Mouse (Mus musculus) embryonic fibroblast, embryonic 13.5 days (primary cell): ENCODE measurements around the gene B3gnt5. TPM values are rescaled to one million over a fixed set of nuclear protein-coding genes. Genes with fewer than 3 reads are reported as not detected.
A peak's percentile ranks its signal among the peaks of the same experiment; 100 is the strongest.
"Not testable (repeated sequence)": the region's sequence is repeated elsewhere in the genome, so short reads cannot be mapped to it uniquely, and the experiment has no call there.

Source experiments
- H3K27ac ChIP-seq: 2 replicates; pipeline ENCODE4 v1.5.1; 2012; ENCODE audit warnings: low read length, control low read depth, inconsistent platforms; ENCODE audit not compliant: insufficient read depth
- H3K4me1 ChIP-seq: 2 replicates; pipeline ENCODE4 v1.6.1; 2011; ENCODE audit warnings: low read length; ENCODE audit not compliant: control insufficient read depth, insufficient read depth
- H3K4me3 ChIP-seq: 2 replicates; pipeline ENCODE4 v1.5.1; 2011; ENCODE audit warnings: mild to moderate bottlenecking, control low read depth, low read length; ENCODE audit not compliant: insufficient read depth
- CTCF ChIP-seq: IDR thresholded peaks from 2 replicates; pipeline ENCODE4 v1.5.1; 2011; ENCODE audit warnings: mild to moderate bottlenecking, control low read depth, low read length, moderate library complexity, borderline replicate concordance; ENCODE audit not compliant: insufficient read depth
- POLR2A ChIP-seq: IDR thresholded peaks from 2 replicates; pipeline ENCODE4 v1.6.1; 2011; ENCODE audit warnings: low read depth, mild to moderate bottlenecking, control low read depth, low read length, moderate library complexity
- polyA plus RNA-seq: library from polyadenylated mRNA; stranded (reverse); fragments of >200 nt; gene quantifications from 2 replicates; pipeline ENCODE4 v1.2.4, GENCODE M21; 2011; ENCODE audit warnings: low read depth; ENCODE audit not compliant: missing spikeins, insufficient read length

Gene B3gnt5
- 9.7 and 14.0 TPM in 2 replicates for polyA plus RNA-seq

DNA sequence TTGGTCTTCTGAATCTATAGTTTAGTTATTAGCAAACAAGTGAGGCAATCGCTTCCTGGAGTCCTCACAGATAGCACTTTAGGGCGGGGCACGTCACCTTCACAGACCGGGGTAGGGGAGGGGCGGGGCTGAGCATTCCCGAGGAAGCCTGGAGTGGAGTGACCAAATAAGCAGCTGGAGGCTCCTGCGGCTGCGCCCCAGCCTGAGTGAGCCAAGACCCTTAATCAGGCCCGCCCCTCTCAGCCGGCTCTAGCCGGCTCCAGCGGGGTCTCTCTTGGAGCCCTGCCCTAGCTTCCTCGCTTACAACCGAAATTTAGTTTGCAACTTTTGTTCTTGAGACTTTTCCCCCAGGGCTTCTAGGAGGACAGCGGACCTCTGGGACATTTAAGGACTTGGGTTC lies at the start of gene B3gnt5:
Gene B3gnt5 (plus strand): TSS at position 135 of the 400 bp plus-strand sequence.
- Histone ChIP-seq H3K4me3 (peak within 1 kb of the TSS; percentile 60), H3K4me1 (no peaks in the 10 kb centered on the region), H3K27ac (0 out of 2 replicates have a peak within 1 kb of the TSS, but pooled peaks have one; percentile 0)
- no peak for TF ChIP-seq POLR2A
- no peak for TF ChIP-seq CTCF

DNA sequence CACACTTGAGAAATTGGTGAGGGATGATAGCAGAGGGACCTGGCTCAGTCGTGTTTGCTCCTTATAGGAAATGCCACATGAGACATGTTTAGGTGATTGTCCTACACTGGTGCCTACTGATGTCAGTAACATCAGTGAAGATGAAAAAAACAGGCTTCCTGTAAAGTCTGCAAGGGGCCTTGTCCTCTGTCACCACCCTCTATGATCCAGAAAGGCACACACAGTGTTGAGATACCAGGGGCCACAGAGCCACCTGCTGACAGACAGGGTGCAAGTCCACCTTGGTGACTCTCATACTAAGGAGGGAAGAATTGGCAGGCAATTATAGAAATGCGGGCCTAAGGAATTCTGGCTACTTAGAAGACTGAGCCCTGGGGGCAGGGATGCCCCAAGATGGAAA lies 39.0 kb upstream of the B3gnt5 start:
- Histone ChIP-seq H3K27ac (no peak overlapping the region), H3K4me3 (no peak overlapping the region), H3K4me1 (no peaks in the 10 kb centered on the region)
- TF ChIP-seq CTCF = no peak

- H3K4me1 ChIP-seq, H3K27ac ChIP-seq, H3K4me3 ChIP-seq: not testable (repeated sequence)
These were observed 35.9 kb upstream of the B3gnt5 start for GRCm38 (mm10) chr16:19724139-19724538.

DNA sequence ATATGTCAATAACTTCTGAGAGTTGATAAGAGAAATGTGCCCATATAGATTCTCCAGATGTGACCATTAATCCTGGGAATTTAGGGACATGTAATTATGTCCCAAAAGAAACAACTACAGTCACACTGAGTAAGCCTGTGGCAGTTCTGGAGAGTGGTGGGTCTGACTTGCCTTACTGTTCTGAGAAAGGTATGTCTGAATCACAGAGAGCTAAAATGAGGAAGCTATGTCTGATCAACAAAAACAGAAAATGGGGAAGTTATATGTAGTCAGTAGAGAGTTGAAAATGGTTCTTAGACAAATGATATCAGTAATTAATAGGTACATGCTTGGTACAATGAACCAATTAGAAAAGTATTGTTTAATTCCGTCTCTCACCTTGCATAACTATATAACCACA lies 27.1 kb upstream of the B3gnt5 start:
- no peak for TF ChIP-seq CTCF
- TF ChIP-seq POLR2A = no peak
- H3K4me3 ChIP-seq = no peak overlapping the region
- H3K27ac ChIP-seq = no peak overlapping the region
- no peaks in the 10 kb centered on the region for H3K4me1 ChIP-seq

DNA sequence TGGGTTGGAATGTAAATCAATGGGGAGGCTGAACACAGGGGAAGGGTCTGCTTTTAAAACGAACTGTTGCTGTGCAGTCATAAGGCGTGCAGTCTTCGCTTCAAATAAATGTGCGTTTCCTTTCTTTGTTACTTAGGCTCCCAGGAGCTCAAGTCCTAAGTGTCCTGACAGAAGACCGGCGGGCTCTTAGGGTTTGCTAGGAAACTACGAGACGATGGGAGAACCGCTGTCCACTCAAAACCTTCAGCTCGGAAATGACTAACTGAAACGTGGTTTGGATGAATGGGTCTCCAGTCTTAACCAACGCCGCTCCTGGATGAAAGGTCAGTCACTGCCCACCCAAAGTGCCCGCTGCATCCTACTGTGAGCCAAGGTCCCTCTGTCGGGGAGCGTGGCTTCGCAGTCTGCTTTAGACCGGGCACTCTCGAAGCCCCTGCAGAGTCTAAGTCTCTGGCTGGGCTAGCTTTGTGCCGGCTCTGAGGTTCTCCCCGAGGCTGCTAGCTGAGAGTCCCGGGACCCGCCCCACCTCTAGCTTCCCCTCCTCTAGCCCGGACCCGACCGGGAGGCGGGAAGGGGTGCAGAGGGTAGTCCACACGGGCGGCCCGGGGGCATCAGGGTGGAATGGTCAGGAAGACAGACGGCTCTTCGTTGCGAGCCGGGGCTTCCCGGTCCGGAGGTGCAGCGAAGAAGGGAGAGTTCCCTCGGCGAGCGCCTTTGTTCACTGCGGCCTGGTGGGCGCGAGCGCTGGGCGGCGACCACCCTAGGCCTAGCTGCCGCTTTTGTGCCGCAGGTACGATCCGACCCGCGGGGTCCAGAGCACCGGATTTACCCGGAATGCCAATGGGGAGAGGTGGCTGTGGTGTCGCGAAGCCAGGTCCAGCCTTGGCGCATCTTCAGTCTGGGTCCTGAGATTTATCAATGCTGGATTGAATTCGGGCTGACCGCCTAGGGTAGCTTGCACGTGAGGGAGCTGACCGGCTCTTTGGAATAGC lies 793 bp downstream of the B3gnt5 start:
- Histone ChIP-seq H3K4me3 (peak overlapping the region; percentile 60), H3K27ac (0 out of 2 replicates have a peak overlapping the region, but pooled peaks have one; percentile 0), H3K4me1 (no peaks in the 10 kb centered on the region)
- no peak for TF ChIP-seq CTCF

GRCm38 (mm10) chr16:19761691-19762090 lies 1.7 kb downstream of the B3gnt5 start:
- Histone ChIP-seq H3K4me1 (no peaks in the 10 kb centered on the region), H3K27ac (no peak overlapping the region), H3K4me3 (peak overlapping the region; percentile 60)
- TF ChIP-seq CTCF (no peak), POLR2A (no peak)

DNA sequence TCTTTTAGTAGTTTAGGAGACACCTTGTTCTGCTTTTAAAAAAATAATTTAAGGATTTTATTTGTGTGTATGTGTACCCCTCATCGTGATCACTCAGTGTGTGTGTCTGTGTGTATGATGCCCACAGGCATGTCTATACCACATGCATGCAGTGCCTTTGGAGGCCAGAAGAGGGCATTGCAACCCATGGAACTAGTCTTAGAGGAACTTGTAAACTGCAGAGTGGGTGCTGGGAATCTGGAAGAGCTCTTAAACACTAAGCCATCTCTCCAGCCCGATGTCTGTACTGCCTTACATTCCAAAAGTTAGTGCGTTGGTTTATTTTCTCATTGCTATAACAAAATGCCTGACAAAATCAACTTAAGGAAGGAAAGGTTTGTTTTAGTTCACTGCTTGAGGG lies 6.1 kb downstream of the B3gnt5 start:
- Histone ChIP-seq H3K4me3 (no peak overlapping the region), H3K27ac (no peak overlapping the region), H3K4me1 (no peaks in the 10 kb centered on the region)
- no peak for TF ChIP-seq POLR2A

- H3K27ac ChIP-seq = no peak overlapping the region
- no peak for TF ChIP-seq POLR2A
- TF ChIP-seq CTCF = no peak
- H3K4me1 ChIP-seq = no peaks in the 10 kb centered on the region
- no peak overlapping the region for H3K4me3 ChIP-seq
These were observed 8.0 kb downstream of the B3gnt5 start for GRCm38 (mm10) chr16:19768046-19768445.

DNA sequence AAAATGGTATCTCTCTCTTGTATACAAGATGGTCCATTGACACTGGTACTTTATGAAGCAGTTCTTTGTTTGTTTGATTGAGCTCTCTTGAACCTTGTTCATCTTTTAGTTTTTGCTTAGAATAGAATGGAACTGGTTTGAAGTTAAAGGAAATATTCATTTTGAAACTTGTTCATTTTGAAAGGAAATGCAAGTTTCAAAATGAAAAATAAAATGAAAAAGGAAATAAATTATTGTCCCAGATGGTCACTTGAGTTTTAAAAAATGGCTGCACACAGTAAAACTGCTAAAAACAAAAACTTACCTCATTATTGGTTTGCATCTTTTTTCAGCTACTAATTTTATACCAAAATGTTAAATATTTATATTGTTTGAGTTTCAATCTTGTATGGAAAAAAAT lies 12.0 kb downstream of the B3gnt5 start:
- H3K27ac ChIP-seq = no peak overlapping the region
- TF ChIP-seq CTCF = no peak
- no peak for TF ChIP-seq POLR2A
- no peaks in the 10 kb centered on the region for H3K4me1 ChIP-seq
- H3K4me3 ChIP-seq = no peak overlapping the region

DNA sequence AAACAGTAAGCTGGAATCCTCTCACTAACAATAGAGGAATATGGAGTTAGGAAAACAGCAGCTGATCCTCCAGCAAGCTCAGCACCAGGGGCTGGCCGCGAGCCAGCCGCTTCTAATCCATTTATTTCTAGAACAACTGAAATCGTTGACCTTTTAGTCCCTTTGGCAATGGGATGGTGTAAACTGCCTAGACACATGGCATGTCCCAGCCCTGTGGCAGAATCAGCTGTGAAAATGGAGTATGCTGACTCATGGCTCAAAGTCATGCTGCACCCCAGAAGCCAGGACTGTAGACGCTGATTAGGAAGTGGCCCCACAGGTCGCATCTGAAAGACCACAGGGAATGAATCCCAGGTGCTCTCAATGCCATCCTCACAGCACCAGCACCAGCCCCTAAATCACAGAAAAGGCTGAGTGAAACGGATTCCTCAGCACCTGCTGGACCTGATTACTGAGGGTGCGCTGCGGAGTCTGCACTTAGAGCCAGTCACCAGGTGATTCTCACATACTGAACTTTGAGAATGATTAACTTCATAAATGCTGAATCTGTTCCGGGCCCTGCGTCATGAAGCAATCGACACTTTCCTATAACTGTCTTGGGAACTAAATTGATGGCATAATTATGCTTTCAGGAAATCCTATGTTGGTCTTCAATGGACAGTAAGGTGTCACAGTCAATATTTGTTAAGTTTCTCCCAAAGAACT lies 26.5 kb downstream of the B3gnt5 start:
- Histone ChIP-seq H3K27ac (no peak overlapping the region), H3K4me3 (no peak overlapping the region), H3K4me1 (no peaks in the 10 kb centered on the region)
- TF ChIP-seq CTCF = no peak
- TF ChIP-seq POLR2A = no peak
